19 mouse cellular contexts compared by ENCODE assay signal in genomic region chr2:48622316-48622715, GRCm38 (mm10).
"Had no signal": no experiment of that assay in that cellular context is flagged by ENCODE, and none has a peak within 500 bp of the region (broad histone marks: within the 10 kb centered on the region; RNA-seq: fewer than 3 reads in every experiment).

No protein-coding gene starts in this region.

- ATAC-seq: midbrain, embryonic 16.5 days had no signal

- H3K36me3 ChIP-seq: midbrain, embryonic 10.5 days; midbrain, embryonic 12.5 days; neural tube, embryonic 13.5 days; neural tube, embryonic 15.5 days had no signal

- H3K9ac ChIP-seq: lung, embryonic 14.5 days; midbrain, embryonic 12.5 days; neural tube, embryonic 13.5 days; neural tube, embryonic 15.5 days had no signal

- H3K27ac ChIP-seq: midbrain, embryonic 10.5 days; midbrain, embryonic 12.5 days; neural tube, embryonic 13.5 days; neural tube, embryonic 15.5 days had no signal

- H3K4me3 ChIP-seq: midbrain, embryonic 10.5 days; midbrain, embryonic 12.5 days; myocyte; neural tube, embryonic 13.5 days; neural tube, embryonic 15.5 days had no signal

- H3K4me1 ChIP-seq: midbrain, embryonic 10.5 days; neural tube, embryonic 15.5 days had no signal

- H3K27me3 ChIP-seq: midbrain, embryonic 12.5 days; neural tube, embryonic 13.5 days; neural tube, embryonic 15.5 days had no signal

- H3K9me3 ChIP-seq: midbrain, embryonic 10.5 days; midbrain, embryonic 12.5 days; neural tube, embryonic 13.5 days; neural tube, embryonic 15.5 days had no signal

- DNase-seq: lung, adult 18-20 months; lung, embryonic 14.5 days; lung, postnatal 10 days; lung, postnatal 4 days; midbrain, embryonic 14.5 days; retina, postnatal 1 day; right cerebral cortex, adult 18-20 months; right cerebral cortex, postnatal 25 days; right cerebral cortex, postnatal 4 days; spleen, adult 18-20 months; thymus, adult 18-20 months; thymus, postnatal 14 days; thymus, postnatal 36 days had no signal

- H3K4me2 ChIP-seq: lung, embryonic 14.5 days; midbrain, embryonic 12.5 days; neural tube, embryonic 13.5 days; neural tube, embryonic 15.5 days had no signal
